Mouse (Mus musculus) retina, postnatal 1 day (tissue): ENCODE data around the gene Naaladl1.
A peak's percentile ranks its signal among the peaks of the same experiment; 100 is the strongest.
"Not testable (repeated sequence)": the region's sequence is repeated elsewhere in the genome, so short reads cannot be mapped to it uniquely, and the experiment has no call there.

Experiments used
- DNase-seq: peaks from one replicate; pipeline ENCODE4 v3.0.0-alpha.2; 2012

The Naaladl1 gene

DNA sequence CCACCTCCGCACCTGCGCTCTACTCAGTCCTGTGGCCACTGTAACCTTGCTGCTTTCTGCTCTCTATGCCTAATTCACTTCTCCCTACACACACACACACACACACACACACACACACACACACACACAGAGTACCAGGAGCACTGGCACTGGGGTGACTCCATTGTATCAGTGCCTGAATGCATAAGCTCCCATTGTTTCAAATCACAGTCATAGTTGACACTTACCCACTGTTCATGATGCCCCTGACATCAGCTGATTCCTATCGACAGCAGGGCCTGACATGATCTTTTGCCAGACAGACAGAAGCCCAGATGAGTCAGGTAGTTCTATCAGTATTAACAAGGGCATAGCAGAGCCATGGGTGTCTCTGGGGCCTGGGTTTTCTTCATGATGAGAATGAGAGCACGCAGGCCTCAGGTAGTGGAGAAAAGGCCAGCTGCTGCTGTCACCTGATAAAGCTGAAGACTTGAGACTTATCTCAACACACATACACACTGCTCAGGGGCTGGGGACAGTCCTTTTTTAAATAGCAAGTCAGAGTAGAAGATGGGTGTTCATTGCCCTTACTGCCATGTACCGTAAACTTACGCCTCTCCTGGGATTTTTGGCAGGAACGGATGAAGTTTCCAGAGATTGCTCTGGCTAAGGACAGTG lies 26.7 kb downstream of the Naaladl1 start:
- no peak for DNase-seq

- not testable (repeated sequence) for DNase-seq
Measured at GRCm38 (mm10) chr19:6133197-6133596, 27.6 kb downstream of the Naaladl1 start.

GRCm38 (mm10) chr19:6136397-6136796 lies 30.8 kb downstream of the Naaladl1 start:
- no peak for DNase-seq

- DNase-seq = no peak
Measured at GRCm38 (mm10) chr19:6139701-6140100, 34.1 kb downstream of the Naaladl1 start.

GRCm38 (mm10) chr19:6140374-6140677 lies 34.7 kb downstream of the Naaladl1 start:
- no peak for DNase-seq

- peak; percentile 98 for DNase-seq
Measured at GRCm38 (mm10) chr19:6140678-6141393, 35.3 kb downstream of the Naaladl1 start, which contains the start of gene Batf2. Batf2 (plus strand) TSS chr19:6140983.

GRCm38 (mm10) chr19:6141394-6141749 lies 35.8 kb downstream of the Naaladl1 start, which contains the start of gene Arl2:
Arl2 (minus strand) TSS chr19:6141548.
- peak; percentile 95 for DNase-seq

- no peak for DNase-seq
Measured at GRCm38 (mm10) chr19:6144842-6145241, 39.3 kb downstream of the Naaladl1 start.

DNA sequence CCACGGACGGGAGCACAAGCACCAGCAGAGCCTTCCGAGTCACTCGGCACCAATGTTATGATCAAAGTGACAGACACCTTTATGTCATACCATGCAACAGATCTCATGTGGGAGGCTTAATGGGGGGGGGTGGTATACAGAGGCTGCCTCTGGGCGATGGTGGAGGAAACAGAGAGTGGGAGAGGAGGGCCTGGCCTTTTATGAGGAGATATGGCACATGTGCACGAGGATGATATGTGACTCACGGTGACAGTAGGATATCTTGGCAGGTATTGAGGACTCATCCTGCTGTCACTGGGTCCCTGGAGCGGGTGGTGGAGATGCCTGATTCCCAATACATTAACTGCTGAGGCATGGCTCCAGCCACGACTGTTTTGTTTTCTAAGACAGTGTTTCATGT lies 49.6 kb downstream of the Naaladl1 start:
- no peak for DNase-seq

- DNase-seq = no peak
Measured at GRCm38 (mm10) chr19:6156372-6156771, 50.8 kb downstream of the Naaladl1 start.

GRCm38 (mm10) chr19:6157220-6157619 lies 51.6 kb downstream of the Naaladl1 start:
- DNase-seq = no peak

- DNase-seq = no peak
Measured at GRCm38 (mm10) chr19:6163872-6164547, 58.4 kb downstream of the Naaladl1 start.
